Comparison of ENCODE assay signal across 19 mouse cellular contexts in the genomic region with DNA sequence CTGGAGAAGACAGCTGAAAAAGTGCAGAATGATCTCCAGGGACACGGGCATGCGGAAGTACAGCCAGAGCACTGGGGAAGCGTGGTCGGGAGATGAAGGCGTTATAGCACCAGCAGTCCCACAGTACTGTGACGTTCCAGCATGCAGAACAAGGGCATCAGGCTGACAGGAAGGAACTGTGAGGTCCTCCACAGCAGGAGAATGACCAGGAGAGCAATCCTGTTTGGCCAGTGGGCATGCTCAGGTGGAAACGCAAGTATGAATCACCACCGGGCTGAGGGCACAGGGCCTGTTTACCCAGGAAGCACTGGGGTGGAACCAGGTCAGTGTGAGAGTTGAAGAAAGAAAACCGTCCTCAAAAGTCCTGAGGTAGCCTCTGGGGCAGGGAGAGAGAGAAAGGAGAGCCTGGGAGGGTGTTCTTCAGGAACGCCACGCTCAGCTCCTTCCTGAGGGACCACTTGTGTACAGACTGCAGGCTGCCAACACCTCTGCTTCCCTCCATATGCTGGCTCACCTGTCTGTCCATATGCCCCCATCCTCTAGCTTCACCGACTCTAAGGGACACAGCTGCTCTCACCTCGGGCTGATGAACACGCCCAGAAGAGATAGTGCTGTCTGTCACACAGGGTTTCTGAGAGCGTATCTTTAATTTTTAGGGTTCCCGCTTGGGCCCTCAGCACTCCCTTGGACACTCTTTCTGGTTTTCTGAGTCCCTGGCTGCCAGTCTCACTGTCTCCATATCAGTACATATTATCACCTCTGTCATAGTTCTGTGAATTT. TPM values are rescaled to one million over a fixed set of nuclear protein-coding genes. Genes with fewer than 3 reads are reported as not detected.
DNase-seq lines count a peak whose midpoint lies in the region; ATAC-seq and TF ChIP-seq lines count a peak whose summit lies in the region.
"Had no signal": no experiment of that assay in that cellular context is flagged by ENCODE, and none has a peak within 500 bp of the region (broad histone marks: within the 10 kb centered on the region; RNA-seq: fewer than 3 reads in every experiment).

No protein-coding gene starts in this region.

- H3K4me1 ChIP-seq in heart, embryonic 11.5 days (ENCODE audit: control insufficient read depth, insufficient read depth, low read length), result peaks cover 4% of the 10 kb centered on the region; the same call in 1 of the 2 replicates
- H3K4me1 ChIP-seq in CH12.LX (ENCODE audit: control insufficient read depth in 1 of 2, insufficient read depth in 2 of 2), result peaks cover 9 to 11% of the 10 kb centered on the region in 2 experiments
- H3K4me1 ChIP-seq in intestine, embryonic 15.5 days (replicated peaks), result peaks cover 47% of the 10 kb centered on the region

- dilution Hi-C loops in CH12.LX (cut with MboI; ENCODE audit: extremely low pct_ligation_motif_present, extremely low pct_unique_long_range_greater_than_20kb, low sequenced_read_pairs), result no loop called here

- H3K27me3 ChIP-seq in heart, embryonic 11.5 days (ENCODE audit: control insufficient read depth, insufficient read depth, low read length), result peaks cover 6% of the 10 kb centered on the region; the same call in 1 of the 2 replicates
- peaks cover 38% of the 10 kb centered on the region for H3K27me3 ChIP-seq in CH12.LX (replicated peaks)
- no peaks in the 10 kb centered on the region for H3K27me3 ChIP-seq in intestine, embryonic 15.5 days (replicated peaks)
- H3K27me3 ChIP-seq: hindbrain, embryonic 15.5 days; neural tube, embryonic 13.5 days had no signal

- no peaks in the 10 kb centered on the region for H3K36me3 ChIP-seq in heart, embryonic 11.5 days (ENCODE audit: control insufficient read depth, insufficient read depth, low read length)
- H3K36me3 ChIP-seq in CH12.LX (replicated peaks in 1 of 2; ENCODE audit: control insufficient read depth in 1 of 2, insufficient read depth in 1 of 2, low read length in 1 of 2), result no peaks in the 10 kb centered on the region
- no peaks in the 10 kb centered on the region for H3K36me3 ChIP-seq in intestine, embryonic 15.5 days
- H3K36me3 ChIP-seq: hindbrain, embryonic 15.5 days; limb, embryonic 12.5 days; neural tube, embryonic 13.5 days had no signal

- no peaks in the 10 kb centered on the region for H3K79me2 ChIP-seq in CH12.LX (replicated peaks; ENCODE audit: control insufficient read depth, extremely low read depth, insufficient read depth, poor library complexity, severe bottlenecking)

- no peak for TF ChIP-seq CTCF in CH12.LX (conservative IDR thresholded peaks at IDR 0.05 in 1 of 2, IDR thresholded peaks at IDR 0.05 in 1 of 2; ENCODE audit: low read depth in 2 of 2, low read length in 2 of 2)
- TF ChIP-seq CTCF in gastrocnemius, adult 2 months (IDR thresholded peaks at IDR 0.05), result no peak

- peak; percentile 91 for DNase-seq in heart, adult 11 months
- DNase-seq in CH12.LX (ENCODE audit: extremely low read depth), result no peak
- peak; percentile 76 to 89 for DNase-seq in kidney, postnatal 25 days
- no peak for DNase-seq in gastrocnemius, adult 2 months
- no peak for DNase-seq in spleen, postnatal 36 days (ENCODE audit: low spot score in 2 of 2)
- no peak for DNase-seq in left cerebral cortex, postnatal 14 days (ENCODE audit: low spot score in 2 of 2)
- DNase-seq: adrenal gland, postnatal 14 days; layer of hippocampus, adult 9-11 months; liver, postnatal 0 days; midbrain, embryonic 14.5 days; right cerebral cortex, postnatal 14 days had no signal

- TF ChIP-seq RAD21 in CH12.LX (IDR thresholded peaks at IDR 0.05; ENCODE audit: low read depth, low read length), result no peak

- no peak for TF ChIP-seq EP300 in CH12.LX (IDR thresholded peaks at IDR 0.05; ENCODE audit: low read length)

- no peak overlapping the region for H3K9ac ChIP-seq in heart, embryonic 11.5 days (ENCODE audit: low read depth, low read length)
- no peak overlapping the region for H3K9ac ChIP-seq in CH12.LX (ENCODE audit: insufficient read depth, low read depth)
- no peak overlapping the region for H3K9ac ChIP-seq in intestine, embryonic 15.5 days
- H3K9ac ChIP-seq: hindbrain, embryonic 15.5 days; limb, embryonic 12.5 days; liver, postnatal 0 days; neural tube, embryonic 13.5 days had no signal

- no peaks in the 10 kb centered on the region for H3K9me3 ChIP-seq in heart, embryonic 11.5 days (replicated peaks; ENCODE audit: control insufficient read depth, low read length)
- H3K9me3 ChIP-seq in CH12.LX (replicated peaks; ENCODE audit: low read length), result no peaks in the 10 kb centered on the region
- H3K9me3 ChIP-seq in intestine, embryonic 15.5 days, result no peaks in the 10 kb centered on the region
- H3K9me3 ChIP-seq: hindbrain, embryonic 15.5 days; limb, embryonic 12.5 days; neural tube, embryonic 13.5 days had no signal

- no peak for TF ChIP-seq POLR2A in CH12.LX (IDR thresholded peaks at IDR 0.05; ENCODE audit: low read depth, low read length)

- H3K27ac ChIP-seq in heart, embryonic 11.5 days (ENCODE audit: low read depth, low read length), result no peak overlapping the region
- no peak overlapping the region for H3K27ac ChIP-seq in CH12.LX (ENCODE audit: insufficient read depth, low read depth)
- 0 out of 2 replicates have a peak overlapping the region, but pooled peaks have one; percentile 25 for H3K27ac ChIP-seq in intestine, embryonic 15.5 days
- H3K27ac ChIP-seq in gastrocnemius, adult 2 months, result no peak overlapping the region
- H3K27ac ChIP-seq: hindbrain, embryonic 15.5 days; limb, embryonic 12.5 days; neural tube, embryonic 13.5 days had no signal

- in situ Hi-C loops in CH12.LX (cut with MboI; ENCODE audit: low pct_ligation_motif_present, low pct_unique_long_range_greater_than_20kb, low sequenced_read_pairs), result no loop called here

- no peak overlapping the region for H3K4me2 ChIP-seq in heart, embryonic 11.5 days
- no peak overlapping the region for H3K4me2 ChIP-seq in CH12.LX (ENCODE audit: insufficient read depth, low read depth, poor library complexity, severe bottlenecking)
- H3K4me2 ChIP-seq in intestine, embryonic 15.5 days (replicated peaks), result no peak overlapping the region
- H3K4me2 ChIP-seq: hindbrain, embryonic 15.5 days; limb, embryonic 12.5 days; neural tube, embryonic 13.5 days had no signal

- ATAC-seq in heart, embryonic 11.5 days (replicated peaks; ENCODE audit: insufficient number of reproducible peaks, low FRiP score, low TSS enrichment), result no peak
- no peak for ATAC-seq in intestine, embryonic 15.5 days
- ATAC-seq: liver, postnatal 0 days had no signal

- intact Hi-C loops in gastrocnemius, adult 2 months (cut with DNase I), result no loop called here
- intact Hi-C loops in left cerebral cortex, postnatal 14 days (cut with DNase I), result no loop called here

- no peak overlapping the region for H3K4me3 ChIP-seq in heart, embryonic 11.5 days (ENCODE audit: low read depth, low read length)
- no peak overlapping the region for H3K4me3 ChIP-seq in CH12.LX (replicated peaks in 1 of 3; ENCODE audit: low read depth in 2 of 3, low read length in 2 of 3, poor library complexity in 1 of 3)
- H3K4me3 ChIP-seq in intestine, embryonic 15.5 days (replicated peaks), result no peak overlapping the region
- no peak overlapping the region for H3K4me3 ChIP-seq in gastrocnemius, adult 2 months
- H3K4me3 ChIP-seq: hindbrain, embryonic 15.5 days; limb, embryonic 12.5 days; neural tube, embryonic 13.5 days had no signal

- WGBS in heart, embryonic 11.5 days (ENCODE audit: insufficient replicate concordance), result 57% methylated on average over 16 of the region's 16 CpGs
- WGBS in intestine, embryonic 15.5 days, result 51% methylated on average over 16 of the region's 16 CpGs

TF ChIP-seq in CH12.LX, 34 proteins besides CTCF, POLR2A, EP300 and RAD21:
- TF ChIP-seq ETS1 (conservative IDR thresholded peaks at IDR 0.05; ENCODE audit: low read depth, low read length), result no peak
- peak; percentile 50 for TF ChIP-seq NRF1 (IDR thresholded peaks at IDR 0.05; ENCODE audit: low read depth, low read length)
- TF ChIP-seq ELF1 (IDR thresholded peaks at IDR 0.05; ENCODE audit: low read depth, low read length), result peak; percentile 32; the same call in 1 of the 2 replicates

RNA-seq across cellular contexts. Expression of a gene that starts 8.0 kb away (rescaled TPM):
- polyA plus RNA-seq in heart, embryonic 11.5 days (2014; fragmentation: Nextera tagmentation; extraction: Ambion mirVana), result 8.0 and 8.9 TPM in 2 replicates
- total RNA-seq in CH12.LX (2012; rRNA removed), result 3.3 and 4.8 TPM in 2 replicates
- 2.6 and 2.9 TPM in 2 replicates for total RNA-seq in CH12.LX (2014; rRNA removed)
- polyA plus RNA-seq in CH12.LX (2012; ENCODE audit: insufficient read length, low read depth), result 2.7 TPM in 2 replicates
- 9.1 and 9.3 TPM in 2 replicates for polyA plus RNA-seq in intestine, embryonic 15.5 days (2015; fragmentation: Nextera tagmentation; extraction: Ambion mirVana)
- total RNA-seq in gastrocnemius, adult 2 months (2021), result 10 to 100 TPM; 26.9 to 30.8 TPM
- total RNA-seq in left cerebral cortex, postnatal 14 days (2021), result 100 to 1,000 TPM; 112 to 121 TPM

RNA-seq across cellular contexts. Expression of a gene that starts 37.5 kb away (rescaled TPM):
- polyA plus RNA-seq in heart, embryonic 11.5 days (2014; fragmentation: Nextera tagmentation; extraction: Ambion mirVana), result 1.5 and 2.0 TPM in 2 replicates
- total RNA-seq in CH12.LX (2012; rRNA removed) (2.8 and 5.2 TPM in 2 replicates), CH12.LX (2014; rRNA removed) (4.0 and 6.3 TPM in 2 replicates)
- polyA plus RNA-seq in CH12.LX (2012; ENCODE audit: insufficient read length, low read depth), result 9.5 and 10.3 TPM in 2 replicates
- 27.3 and 27.6 TPM in 2 replicates for polyA plus RNA-seq in intestine, embryonic 15.5 days (2015; fragmentation: Nextera tagmentation; extraction: Ambion mirVana)
- 10 to 100 TPM; 10.2 to 14.5 TPM for total RNA-seq in gastrocnemius, adult 2 months (2021)
- 10 to 100 TPM; 12.9 to 17.1 TPM for total RNA-seq in left cerebral cortex, postnatal 14 days (2021)

RNA-seq across cellular contexts. Expression of a gene that starts 50.3 kb away (rescaled TPM):
- not detected in 2 replicates for polyA plus RNA-seq in heart, embryonic 11.5 days (2014; fragmentation: Nextera tagmentation; extraction: Ambion mirVana)
- total RNA-seq in CH12.LX (2012; rRNA removed) (not detected in 2 replicates), CH12.LX (2014; rRNA removed) (not detected in 2 replicates)
- not detected in 2 replicates for polyA plus RNA-seq in CH12.LX (2012; ENCODE audit: insufficient read length, low read depth)
- not detected in 2 replicates for polyA plus RNA-seq in intestine, embryonic 15.5 days (2015; fragmentation: Nextera tagmentation; extraction: Ambion mirVana)
- not detected for total RNA-seq in gastrocnemius, adult 2 months (2021)
- under 1 TPM in 1 of 2 experiments, not detected in 1; 0.21 TPM for total RNA-seq in left cerebral cortex, postnatal 14 days (2021)
- total RNA-seq: adrenal gland, postnatal 14 days had no signal
- polyA plus RNA-seq: cortical plate, adult 2 months; frontal cortex, adult 2 months; heart, embryonic 14.5 days; hindbrain, embryonic 15.5 days; limb, embryonic 12.5 days; liver, postnatal 0 days; midbrain, embryonic 14.5 days; neural tube, embryonic 13.5 days had no signal

RNA-seq across cellular contexts. Expression of a gene that starts 58.1 kb away (rescaled TPM):
- 4.1 TPM in 2 replicates for polyA plus RNA-seq in heart, embryonic 11.5 days (2014; fragmentation: Nextera tagmentation; extraction: Ambion mirVana)
- total RNA-seq in CH12.LX (2012; rRNA removed) (2.9 and 6.7 TPM in 2 replicates), CH12.LX (2014; rRNA removed) (1.4 and 2.3 TPM in 2 replicates)
- 2.4 TPM in 2 replicates for polyA plus RNA-seq in CH12.LX (2012; ENCODE audit: insufficient read length, low read depth)
- 3.9 and 4.8 TPM in 2 replicates for polyA plus RNA-seq in intestine, embryonic 15.5 days (2015; fragmentation: Nextera tagmentation; extraction: Ambion mirVana)
- total RNA-seq in gastrocnemius, adult 2 months (2021), result 1 to 10 TPM; 5.8 to 5.9 TPM
- 10 to 100 TPM; 58.2 to 67.1 TPM for total RNA-seq in left cerebral cortex, postnatal 14 days (2021)

Comparison
In these comparisons a context has a peak if more than half of its experiments do, and no peak if none do; other contexts are left out.
1. DNase-seq: peak in heart, adult 11 months (single experiment) and kidney, postnatal 25 days (2 of 2); none in CH12.LX (single experiment), gastrocnemius, adult 2 months (single experiment), spleen, postnatal 36 days (0 of 2) and left cerebral cortex, postnatal 14 days (0 of 2).
2. RNA of a gene that starts 8.0 kb away (total RNA-seq): 112 to 121 TPM in left cerebral cortex, postnatal 14 days and 26.9 to 30.8 TPM in gastrocnemius, adult 2 months; 2.6 to 4.8 TPM in CH12.LX; every median in the first group is over 4 times any median in the second.